Mouse (Mus musculus): ENCODE measurements around the gene Bpifb2.
A peak's percentile ranks its signal among the peaks of the same experiment; 100 is the strongest.
"Not testable (repeated sequence)": the region's sequence is repeated elsewhere in the genome, so short reads cannot be mapped to it uniquely, and the experiment has no call there.

Gene Bpifb2

DNA sequence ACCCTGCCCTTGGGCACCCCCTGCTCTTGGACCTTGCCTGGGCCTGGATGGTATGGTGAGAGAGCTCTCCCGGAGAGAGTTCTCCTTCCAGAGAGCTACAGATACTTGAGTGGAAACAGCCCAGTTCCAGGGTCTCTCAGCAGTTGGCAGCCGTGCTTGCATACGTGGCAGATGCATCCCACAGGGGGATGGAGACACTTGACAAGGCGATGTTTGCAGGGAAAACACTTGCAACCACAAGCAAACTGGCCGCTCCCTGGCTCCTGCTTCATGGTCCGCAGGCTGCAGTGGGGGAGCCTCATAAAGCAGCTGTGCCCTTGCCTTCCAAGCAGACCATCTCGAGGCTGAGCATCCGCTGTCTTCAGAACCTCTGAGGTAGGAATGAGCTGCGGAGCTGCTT is at the start of gene Bpifb2:
Bpifb2 (plus strand) TSS at position 301 of the 400 bp plus-strand sequence.
- no peak for DNase-seq (ENCODE audit: low spot score)

DNA sequence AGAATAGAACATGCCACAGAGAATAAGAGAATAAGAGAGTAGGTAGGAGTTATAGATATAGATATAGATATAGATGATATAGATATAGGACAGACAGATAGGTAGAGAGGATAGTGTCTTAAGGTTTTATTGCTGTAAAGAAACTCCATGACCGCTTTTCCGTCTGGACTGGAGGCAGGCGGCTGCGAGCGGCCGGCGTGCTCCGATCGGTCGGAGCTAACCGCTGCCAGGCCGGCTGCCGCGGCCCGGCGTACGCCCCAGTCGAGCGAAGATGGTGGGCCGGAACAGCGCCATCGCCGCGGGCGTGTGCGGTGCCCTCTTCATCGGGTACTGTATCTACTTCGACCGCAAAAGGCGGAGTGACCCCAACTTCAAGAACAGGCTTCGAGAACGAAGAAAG is 48.9 kb upstream of the Bpifb2 start:
- not testable (repeated sequence) for DNase-seq (ENCODE audit: low spot score)

DNA sequence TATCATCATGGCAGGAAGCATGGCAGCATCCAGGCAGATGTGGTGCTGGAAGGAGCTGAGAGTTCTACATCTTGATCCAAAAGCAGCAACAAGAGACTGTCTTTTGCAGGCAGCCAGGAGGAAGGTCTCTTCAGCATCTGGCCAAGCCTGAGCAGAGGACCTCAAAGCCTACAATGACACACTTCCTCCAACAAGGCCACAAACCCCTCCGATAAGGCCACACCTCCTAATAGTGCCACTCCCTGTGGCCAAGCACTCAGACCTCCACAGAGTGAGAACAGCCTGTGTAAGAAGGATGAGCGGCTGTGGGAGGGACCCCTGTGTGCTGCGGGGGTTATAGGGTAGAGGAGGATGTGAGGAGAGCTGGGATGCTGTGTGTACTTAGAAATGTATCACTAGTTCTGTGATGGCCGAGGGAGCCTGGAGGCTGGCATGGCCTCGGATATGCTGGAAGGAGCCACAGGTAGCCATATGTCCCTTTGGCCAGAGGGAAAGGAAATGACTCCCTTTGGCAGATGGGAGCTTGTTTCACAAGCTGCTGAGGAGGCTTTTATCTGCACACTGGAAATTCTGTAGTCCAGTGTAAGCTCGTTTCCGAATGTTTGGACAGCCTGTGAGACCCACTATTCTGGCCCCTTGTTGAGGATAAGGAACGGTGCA is 47.5 kb upstream of the Bpifb2 start:
- no peak for DNase-seq (ENCODE audit: low spot score)

DNA sequence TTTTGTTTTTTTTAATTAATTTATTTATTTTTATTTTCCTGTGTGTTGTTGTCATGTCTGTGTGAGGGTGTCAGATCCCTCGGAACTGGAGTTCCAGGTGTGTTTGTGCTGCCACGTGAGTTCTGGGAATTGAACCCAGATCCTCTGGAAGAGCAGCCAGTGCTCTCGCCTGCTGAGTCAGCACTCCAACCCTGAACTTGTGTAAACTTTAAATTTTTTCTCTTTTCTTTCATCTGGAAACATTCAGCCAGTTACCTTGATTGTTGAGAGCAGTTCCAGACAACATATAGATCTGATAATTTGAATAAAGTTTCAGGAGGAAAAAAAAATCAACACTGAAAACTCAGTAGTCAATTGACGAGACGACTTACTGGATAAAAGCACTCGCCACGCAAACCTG is 46.1 kb upstream of the Bpifb2 start:
- DNase-seq (ENCODE audit: low spot score), result no peak

DNA sequence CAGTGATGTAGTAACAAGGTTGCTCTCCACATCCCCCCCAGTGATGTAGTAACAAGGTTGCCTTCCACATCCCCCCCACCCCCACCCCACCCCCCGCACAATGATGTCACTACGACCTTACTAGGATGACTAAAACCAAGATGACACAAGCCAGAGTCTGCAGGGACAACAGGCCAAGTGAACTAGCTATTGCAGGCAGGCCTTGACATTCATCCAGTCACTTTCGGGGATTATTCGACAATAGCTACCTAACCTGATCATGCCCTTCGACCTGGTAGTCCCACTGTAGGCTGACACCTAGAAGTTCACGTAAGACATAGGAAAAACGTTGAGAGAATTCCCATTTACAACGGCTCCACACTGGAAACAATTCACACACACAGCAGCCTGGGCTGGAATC is 41.6 kb upstream of the Bpifb2 start:
- no peak for DNase-seq (ENCODE audit: low spot score)

DNA sequence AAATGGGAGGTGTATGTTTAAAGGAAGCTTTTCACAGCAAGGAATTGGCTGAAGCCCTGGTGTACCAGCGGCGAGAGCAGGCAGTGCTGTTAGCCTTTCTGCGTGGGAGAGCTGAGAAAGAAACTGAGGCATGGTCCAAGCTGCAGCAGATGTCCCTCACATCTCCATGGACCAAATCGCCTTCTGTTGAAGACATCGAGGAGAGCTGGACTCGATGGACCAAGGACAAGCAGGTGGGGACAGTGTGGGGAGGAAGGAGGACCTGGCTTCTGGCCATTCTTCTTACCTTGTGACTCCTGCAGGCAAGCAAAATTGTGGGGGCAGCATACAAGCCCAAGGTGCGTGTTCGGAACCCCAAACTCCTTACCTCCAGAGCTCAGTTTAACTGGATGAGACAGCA is 32.0 kb upstream of the Bpifb2 start:
- DNase-seq (ENCODE audit: low spot score), result no peak

DNA sequence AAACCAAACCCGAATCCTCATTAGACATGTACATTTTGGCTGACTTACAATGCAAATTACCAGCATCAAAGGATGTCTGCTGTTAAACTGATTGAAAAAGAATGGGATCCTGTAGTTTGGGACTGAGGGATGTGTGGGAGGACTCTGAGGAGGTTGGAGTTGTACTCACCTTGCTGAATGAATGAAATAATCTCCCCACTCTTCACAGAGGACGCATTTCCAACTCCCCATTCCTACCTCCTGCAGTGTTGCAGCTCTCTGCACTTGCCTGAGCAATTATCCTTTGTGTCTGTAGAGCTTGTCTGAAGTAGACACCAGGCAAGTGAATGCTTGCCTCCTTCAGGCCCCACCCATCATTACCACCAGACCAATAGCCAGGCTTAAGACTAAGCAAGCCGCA is 26.5 kb upstream of the Bpifb2 start:
- no peak for DNase-seq (ENCODE audit: low spot score)

DNA sequence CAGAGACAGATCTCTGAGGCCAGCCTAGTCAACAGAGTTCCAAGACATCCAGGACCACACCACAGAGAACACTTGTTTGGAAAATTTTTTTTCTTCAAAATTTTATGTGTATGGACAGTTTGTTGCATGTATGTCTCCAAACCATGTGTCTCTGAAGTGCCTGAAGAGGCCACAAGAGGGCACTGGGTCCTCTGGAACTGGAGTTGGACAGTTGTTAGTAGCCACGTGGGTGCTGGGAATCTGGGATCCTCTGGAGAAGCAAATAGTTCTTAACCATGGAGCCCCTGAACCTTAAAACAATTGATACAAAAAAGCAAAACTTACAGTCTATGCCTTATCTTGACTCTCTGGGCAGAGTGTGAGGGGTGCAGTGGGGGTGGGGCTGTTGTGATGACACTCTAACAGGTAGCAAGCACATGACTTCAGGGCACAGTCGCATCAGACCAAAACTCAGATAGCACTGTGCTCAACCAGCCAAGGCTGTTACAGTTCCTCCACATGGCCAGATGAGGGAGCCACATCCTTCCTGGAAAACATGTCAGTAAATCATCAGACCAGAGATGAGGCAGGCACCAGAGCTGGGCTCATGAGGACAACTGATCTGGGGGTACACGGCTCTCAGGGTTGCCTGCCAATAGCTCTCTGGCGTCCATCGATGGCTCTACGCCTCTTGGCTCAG is 24.4 kb upstream of the Bpifb2 start:
- DNase-seq (ENCODE audit: low spot score), result no peak

DNA sequence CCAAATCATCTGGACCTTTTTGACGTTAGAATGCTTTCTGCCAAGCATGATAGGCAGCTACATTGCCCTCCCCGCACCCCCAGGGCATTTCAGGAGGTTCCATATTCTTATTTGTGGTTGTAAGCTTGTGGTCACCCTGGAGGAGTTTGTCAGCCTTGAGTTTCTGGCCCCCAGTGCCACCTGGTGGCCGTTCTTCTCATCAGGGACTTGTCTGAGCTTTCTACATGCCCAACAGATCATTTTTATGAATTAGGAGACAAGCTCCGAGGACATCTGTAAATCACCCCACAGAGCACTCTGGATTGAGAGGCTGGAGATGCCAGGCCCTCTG is 23.9 kb upstream of the Bpifb2 start:
- DNase-seq (ENCODE audit: low spot score), result peak; percentile 53

DNA sequence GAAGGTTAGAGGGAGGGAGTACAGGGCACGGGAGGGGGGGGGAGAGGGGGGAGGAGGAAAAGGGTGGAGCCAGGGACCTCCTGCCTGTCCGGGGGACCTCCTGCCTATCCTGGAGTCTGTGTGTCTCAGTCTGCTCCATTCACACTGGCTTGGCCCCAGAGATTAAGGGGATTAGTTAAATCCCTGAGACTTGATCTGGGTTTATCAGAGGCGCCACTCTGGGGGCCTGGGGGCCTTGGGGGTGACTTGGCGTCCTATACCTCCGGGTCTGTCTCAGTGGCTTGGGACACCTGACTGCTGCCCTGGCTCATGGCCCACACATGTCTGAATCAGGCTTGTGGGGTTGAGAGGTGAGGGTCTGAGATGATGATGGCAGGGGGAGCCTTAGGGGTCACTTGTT is 21.3 kb upstream of the Bpifb2 start:
- no peak for DNase-seq (ENCODE audit: low spot score)

DNA sequence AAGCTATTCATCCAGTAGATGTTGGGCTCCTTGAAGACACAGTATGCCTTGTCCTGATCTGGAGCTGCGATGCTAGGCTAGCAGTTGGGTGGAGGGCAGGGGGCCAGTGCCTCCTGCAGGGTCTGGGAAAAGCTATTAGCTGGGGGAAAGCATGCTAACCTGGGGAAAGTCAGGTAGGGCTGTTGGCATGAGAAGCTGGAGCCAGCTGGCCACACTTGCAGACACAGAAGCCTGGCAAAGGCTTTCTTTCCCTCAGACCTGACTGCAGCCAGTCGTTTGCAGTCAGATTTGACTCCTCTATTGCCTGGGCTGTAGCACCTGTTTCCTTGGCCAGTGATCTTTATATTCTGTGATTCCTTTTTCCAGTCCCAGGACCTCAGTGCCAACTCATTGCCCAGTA is 15.3 kb upstream of the Bpifb2 start:
- DNase-seq (ENCODE audit: low spot score), result no peak

DNA sequence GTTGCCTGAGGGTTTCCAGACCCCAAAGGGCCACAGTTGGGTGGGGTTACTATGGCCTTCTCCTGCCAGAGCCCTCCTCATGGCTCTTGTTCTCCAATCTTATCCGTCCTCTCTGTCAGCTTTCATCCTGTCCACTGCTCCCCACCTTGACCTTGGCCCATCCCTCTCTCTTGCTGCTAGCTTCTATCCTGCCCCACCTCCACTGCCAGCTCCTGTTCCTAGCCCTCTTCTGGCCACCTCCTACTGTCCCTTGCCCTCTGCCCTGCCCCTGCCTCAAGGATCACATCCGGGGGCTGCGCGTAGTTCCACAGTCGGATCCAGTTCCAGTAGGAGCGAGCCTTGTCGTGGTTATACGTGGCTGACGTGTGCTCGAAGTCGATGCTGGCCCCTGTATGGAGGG is 14.5 kb upstream of the Bpifb2 start:
- no peak for DNase-seq (ENCODE audit: low spot score)

DNA sequence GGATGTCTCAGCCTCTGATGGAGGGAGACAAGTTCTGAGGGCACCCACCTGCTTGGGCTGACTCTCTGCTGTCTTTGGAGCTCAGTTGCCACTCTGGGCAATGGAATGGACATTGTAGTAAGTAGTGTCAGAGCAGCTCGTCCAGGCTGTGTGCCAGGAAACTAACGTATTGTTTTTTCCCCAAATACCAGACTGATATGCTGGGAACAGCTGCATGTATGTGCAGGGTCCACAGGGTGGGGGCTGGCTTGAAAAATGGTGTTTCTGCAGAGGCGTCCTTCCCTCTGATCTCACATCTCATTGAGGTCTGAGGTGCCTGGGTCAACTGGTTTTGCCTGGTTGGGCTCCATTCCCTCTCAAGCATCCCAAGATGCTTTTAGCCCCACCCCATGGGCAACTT is 14.1 kb upstream of the Bpifb2 start:
- DNase-seq (ENCODE audit: low spot score), result no peak

DNA sequence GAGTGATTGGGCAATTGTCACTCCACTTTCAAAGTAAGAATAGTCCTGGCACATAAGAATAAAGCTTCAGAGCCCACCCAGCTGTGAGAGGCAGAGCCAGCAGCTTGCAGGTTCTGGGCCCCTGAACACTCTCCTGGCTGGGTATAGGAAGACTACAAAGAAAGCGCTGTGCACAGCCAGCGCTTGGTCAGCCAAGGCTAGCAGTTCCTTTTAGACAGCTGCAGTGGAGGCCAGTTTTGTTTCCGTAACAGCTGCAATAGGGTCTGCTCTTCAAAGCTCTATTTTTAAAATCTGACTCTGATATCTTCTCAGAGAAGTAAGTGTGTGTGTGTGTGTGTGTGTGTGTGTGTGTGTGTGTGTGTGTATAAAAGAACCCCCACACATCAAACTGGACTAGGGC is 12.9 kb upstream of the Bpifb2 start:
- DNase-seq (ENCODE audit: low spot score), result no peak

DNA sequence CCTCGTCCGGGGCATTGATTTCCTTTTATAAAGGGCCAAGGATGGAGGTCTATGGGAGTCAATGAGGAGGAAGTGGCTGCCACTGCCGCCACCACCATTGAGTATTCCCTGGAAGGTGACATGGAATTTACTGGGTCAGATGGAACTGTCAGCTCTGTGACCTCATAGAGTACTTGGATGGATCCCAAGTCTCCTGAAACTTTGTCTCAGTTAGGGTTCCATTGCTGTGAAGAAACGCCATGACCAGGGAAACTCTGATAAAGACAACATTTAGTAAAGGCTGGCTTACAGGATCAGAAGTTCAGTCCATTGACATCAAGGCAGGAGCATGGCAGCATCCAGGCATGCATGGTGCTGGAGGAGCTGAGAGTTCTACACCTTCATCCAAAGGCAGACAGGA is 3.9 kb upstream of the Bpifb2 start, which contains the start of gene Sun5:
Sun5 (minus strand) TSS at position 101 of the 400 bp plus-strand sequence.
- no peak for DNase-seq (ENCODE audit: low spot score)

DNA sequence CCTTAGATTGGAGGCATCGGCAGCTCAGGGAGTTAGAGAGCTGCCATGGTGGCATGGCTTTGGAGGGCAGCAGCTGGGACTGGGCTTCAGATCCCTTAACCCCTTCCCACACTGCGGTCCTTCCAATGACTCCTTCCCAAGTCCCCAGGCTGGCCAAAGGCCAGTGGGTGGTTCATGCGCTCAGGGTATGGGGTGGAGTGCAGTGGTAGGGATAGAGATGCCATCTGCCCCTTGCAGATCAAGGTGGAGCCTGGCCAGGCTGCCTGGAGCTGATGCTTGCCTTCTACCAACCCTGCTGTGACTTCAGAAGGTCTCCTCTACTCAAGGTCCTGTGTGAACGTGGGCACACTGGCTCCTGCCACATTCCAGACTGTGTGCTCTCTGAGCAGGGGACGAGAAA is 24.3 kb downstream of the Bpifb2 start:
- DNase-seq (ENCODE audit: low spot score), result no peak

DNA sequence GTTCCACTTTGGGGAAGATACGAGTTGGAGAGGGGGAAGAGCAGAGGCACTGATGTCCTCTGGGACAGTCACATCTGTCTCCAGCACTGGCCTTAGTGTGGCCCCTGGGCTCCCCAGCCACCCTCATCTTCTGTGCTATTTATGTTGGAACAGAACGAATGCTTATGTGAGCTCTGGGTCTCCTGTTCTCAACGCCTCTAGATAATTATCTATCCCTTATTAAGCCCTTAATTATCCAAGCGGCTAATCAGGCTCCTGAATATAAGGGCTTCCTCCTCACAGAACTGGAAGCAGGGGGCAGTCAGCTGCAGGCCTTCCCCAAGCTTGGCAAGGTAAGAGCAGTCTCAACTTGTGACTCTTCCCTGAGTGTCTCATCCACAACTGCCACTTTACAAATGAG is 25.2 kb downstream of the Bpifb2 start, which contains the start of gene Bpifb6:
Bpifb6 (plus strand) TSS at position 301 of the 400 bp plus-strand sequence.
- no peak for DNase-seq (ENCODE audit: low spot score)

DNA sequence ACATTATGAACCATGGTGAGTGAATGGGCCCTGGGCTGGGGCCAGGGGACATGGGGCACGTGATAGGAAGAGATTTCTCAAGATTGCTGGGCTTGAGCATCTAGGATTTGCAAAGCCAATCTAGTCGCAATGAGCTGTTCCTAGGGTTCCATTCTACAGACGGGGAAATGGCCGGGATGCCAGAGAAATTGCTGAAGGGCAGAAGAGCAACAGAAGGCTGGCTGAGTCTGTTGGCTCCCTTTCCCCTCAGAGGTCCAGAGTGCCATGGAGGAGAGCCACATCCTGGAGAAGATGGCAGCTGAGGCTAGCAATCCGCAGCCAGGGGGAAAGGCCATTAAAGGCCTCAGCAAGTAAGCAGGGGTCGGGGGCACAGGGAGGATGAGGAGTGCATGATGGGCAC is 27.9 kb downstream of the Bpifb2 start:
- DNase-seq (ENCODE audit: low spot score), result no peak

DNA sequence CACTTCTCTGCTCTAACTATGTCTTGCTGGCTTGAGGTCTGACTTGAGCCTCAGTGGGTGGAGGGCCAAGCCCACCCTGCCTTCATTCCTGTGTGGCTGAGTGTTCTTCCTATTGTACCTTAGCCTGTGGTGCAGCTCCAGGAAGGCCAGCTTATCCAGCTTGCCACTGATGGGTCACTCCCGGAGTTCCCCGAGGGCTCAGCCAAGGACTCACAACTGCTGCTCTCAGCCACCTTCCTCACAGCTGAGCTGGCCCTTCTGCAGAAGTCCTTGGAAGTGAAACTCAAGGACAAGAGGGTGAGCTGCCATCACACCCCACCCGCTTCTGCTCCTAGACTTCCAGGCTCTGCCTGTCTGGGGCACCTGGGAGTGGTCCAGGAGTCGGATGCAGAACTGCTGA is 31.8 kb downstream of the Bpifb2 start:
- DNase-seq (ENCODE audit: low spot score), result no peak

DNA sequence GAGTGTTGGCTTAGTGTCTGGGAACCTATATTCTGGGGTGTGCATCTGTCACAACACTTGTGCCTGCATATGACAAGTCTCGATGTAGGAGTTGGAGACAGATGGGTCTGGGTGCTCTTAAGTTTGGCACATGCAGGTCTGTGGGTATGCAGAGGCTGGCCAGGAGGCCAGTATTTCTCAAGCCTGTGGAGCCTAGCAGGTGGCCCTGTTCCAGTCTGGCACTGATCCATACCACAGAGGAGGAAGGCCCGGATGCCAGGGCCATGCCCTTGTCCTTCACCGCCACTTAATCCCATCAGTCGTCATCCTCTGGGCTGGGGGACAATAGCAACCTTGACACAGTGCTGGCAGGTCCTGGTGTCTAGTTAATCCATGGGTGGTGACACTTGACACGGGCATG is 39.3 kb downstream of the Bpifb2 start:
- no peak for DNase-seq (ENCODE audit: low spot score)

DNA sequence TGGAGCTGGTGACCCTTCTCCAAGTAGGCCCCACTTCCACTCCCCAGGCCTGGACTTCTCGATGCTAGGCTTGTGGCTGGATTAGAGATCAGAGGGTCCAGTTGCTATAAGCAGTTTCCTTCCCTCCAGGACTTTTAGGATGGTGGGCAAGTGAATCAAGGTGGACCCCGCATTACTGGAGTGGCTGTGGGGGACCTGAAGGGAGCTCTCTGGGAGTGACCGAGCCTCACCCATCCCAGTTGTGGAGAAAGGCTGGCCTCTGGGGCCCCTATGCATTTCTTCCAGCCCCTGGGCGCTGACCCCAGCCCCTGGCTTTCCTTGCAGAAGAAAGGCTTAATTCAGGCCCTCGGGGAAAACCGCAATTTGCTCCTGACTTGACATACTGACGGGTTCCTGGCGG is 43.1 kb downstream of the Bpifb2 start, which contains the start of gene Bpifb3:
Bpifb3 (plus strand) TSS at position 301 of the 400 bp plus-strand sequence.
- DNase-seq (ENCODE audit: low spot score), result no peak

DNA sequence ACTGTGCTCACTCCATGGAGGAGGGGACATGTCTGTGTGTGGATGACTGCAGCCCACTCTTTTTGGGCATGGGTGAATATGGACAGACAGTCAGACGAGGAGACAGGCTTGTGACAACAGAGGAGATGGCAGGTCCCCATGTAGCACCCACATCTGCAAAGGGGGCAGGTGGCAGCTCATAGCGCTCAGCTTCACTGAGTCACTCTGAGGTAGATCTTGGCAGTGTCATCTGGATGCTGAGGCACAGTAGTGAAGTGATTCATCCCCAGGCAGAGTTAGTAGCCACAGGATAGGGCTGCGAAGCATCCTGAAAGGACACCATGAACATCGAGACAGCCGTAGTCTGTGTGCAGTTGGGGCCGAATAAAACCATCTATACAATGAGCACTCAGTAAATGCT is 46.4 kb downstream of the Bpifb2 start:
- DNase-seq (ENCODE audit: low spot score), result no peak

DNA sequence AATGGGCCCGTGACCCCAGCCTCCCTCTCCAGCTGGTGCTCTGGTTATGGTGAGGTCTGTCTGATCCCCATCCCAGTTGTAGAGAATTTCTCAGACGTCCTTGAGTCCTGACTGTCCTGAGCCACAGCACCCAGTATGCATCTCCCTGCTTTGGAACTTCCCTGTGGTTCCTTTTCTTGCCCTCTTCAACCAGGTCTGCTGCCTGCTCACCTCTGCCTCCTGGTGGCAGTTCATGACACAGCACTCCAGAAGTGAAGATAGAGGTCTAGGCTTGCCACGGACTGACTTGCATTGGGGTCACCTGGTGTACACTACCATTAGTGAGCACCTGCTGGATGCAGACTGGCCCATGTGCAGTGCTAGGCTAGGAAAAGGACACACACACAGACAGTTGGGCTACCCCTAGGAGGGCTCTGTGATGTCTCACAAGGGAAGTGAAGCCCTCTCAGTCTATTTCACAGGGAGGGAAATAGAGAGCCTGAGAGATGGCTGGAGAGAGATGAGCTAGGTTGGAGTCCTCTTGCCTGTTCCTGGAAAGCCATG is 55.1 kb downstream of the Bpifb2 start:
- DNase-seq (ENCODE audit: low spot score), result peak; percentile 42

DNA sequence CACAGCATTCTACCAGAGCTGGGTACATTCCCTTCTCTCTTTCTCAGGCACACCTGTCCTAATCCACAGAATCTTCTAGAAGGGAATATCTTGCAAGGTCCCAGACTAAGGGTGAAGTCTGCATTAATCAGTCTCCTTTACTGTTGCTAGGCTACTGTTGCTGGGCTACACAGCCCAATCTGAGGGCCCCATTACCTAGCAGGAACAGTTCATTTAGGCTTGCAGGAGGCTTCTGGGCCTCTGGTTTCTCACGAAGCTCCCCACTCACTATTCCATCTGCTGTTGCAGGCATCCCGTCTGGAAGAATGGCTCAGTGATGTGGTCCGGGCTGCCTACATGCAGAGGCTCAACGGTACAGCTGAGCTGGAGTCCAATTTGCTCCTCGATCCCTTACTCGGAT is 56.3 kb downstream of the Bpifb2 start:
- DNase-seq (ENCODE audit: low spot score), result no peak
